Mouse (Mus musculus): ENCODE data around the gene C2cd2. TPM values are rescaled to one million over a fixed set of nuclear protein-coding genes. Genes with fewer than 3 reads are reported as not detected.
"Not testable (repeated sequence)": the region's sequence is repeated elsewhere in the genome, so short reads cannot be mapped to it uniquely, and the experiment has no call there.

The C2cd2 gene
- polyA plus RNA-seq, 1 experiment from 2014 or later: 23.8 TPM

- H3K4me1 ChIP-seq: peaks cover 13% of the 10 kb centered on the region
- WGBS: 7% methylated on average over 35 of the region's 36 CpGs
These were observed 832 bp downstream of the C2cd2 start for GRCm38 (mm10) chr16:97961381-97962150.

GRCm38 (mm10) chr16:97960348-97960747 is 2.0 kb downstream of the C2cd2 start:
- ATAC-seq (ENCODE audit: insufficient number of reproducible peaks, low FRiP score, low TSS enrichment, low read depth): no peak
- H3K9me3 ChIP-seq: no peaks in the 10 kb centered on the region
- no peak overlapping the region for H3K9ac ChIP-seq
- H3K4me3 ChIP-seq: no peak overlapping the region
- 87% methylated on average over 3 of the region's 3 CpGs for WGBS
- no peak overlapping the region for H3K4me2 ChIP-seq
- H3K4me1 ChIP-seq: peaks cover 13% of the 10 kb centered on the region
- H3K27me3 ChIP-seq: no peaks in the 10 kb centered on the region
- peaks cover 15% of the 10 kb centered on the region for H3K36me3 ChIP-seq
- H3K27ac ChIP-seq: no peak overlapping the region

More at GRCm38 (mm10) chr16:97961381-97962150, 832 bp downstream of the C2cd2 start:
- H3K4me2 ChIP-seq: peak overlapping the region; percentile 85
- H3K27ac ChIP-seq: peak overlapping the region; percentile 99
- H3K27me3 ChIP-seq: no peaks in the 10 kb centered on the region
- ATAC-seq (ENCODE audit: insufficient number of reproducible peaks, low FRiP score, low TSS enrichment, low read depth): peak; percentile 20; the same call in 1 of the 2 replicates
- peaks cover 3% of the 10 kb centered on the region; the same call in 1 of the 2 replicates for H3K36me3 ChIP-seq
- H3K9me3 ChIP-seq: no peaks in the 10 kb centered on the region
- H3K4me3 ChIP-seq: peak overlapping the region; percentile 84
- H3K9ac ChIP-seq: peak overlapping the region; percentile 91

GRCm38 (mm10) chr16:97958401-97958973 is 3.9 kb downstream of the C2cd2 start:
- Histone ChIP-seq H3K27ac (no peak overlapping the region), H3K36me3 (peaks cover 28% of the 10 kb centered on the region), H3K4me2 (no peak overlapping the region), H3K27me3 (no peaks in the 10 kb centered on the region), H3K9me3 (no peaks in the 10 kb centered on the region), H3K4me1 (peaks cover 13% of the 10 kb centered on the region), H3K9ac (no peak overlapping the region), H3K4me3 (no peak overlapping the region)
- ATAC-seq (ENCODE audit: insufficient number of reproducible peaks, low FRiP score, low TSS enrichment, low read depth): no peak

GRCm38 (mm10) chr16:97957626-97958025 is 4.8 kb downstream of the C2cd2 start:
- no peak overlapping the region for H3K4me2 ChIP-seq

GRCm38 (mm10) chr16:97956011-97956410 is 6.4 kb downstream of the C2cd2 start:
- Histone ChIP-seq H3K9me3 (no peaks in the 10 kb centered on the region), H3K4me2 (no peak overlapping the region), H3K36me3 (peaks cover 50% of the 10 kb centered on the region), H3K4me3 (no peak overlapping the region), H3K27me3 (no peaks in the 10 kb centered on the region), H3K9ac (no peak overlapping the region), H3K27ac (no peak overlapping the region), H3K4me1 (peaks cover 6% of the 10 kb centered on the region; the same call in 1 of the 2 replicates)
- whole genome bisulfite sequencing: 72% methylated on average over 2 of the region's 2 CpGs
- no peak for ATAC-seq (ENCODE audit: insufficient number of reproducible peaks, low FRiP score, low TSS enrichment, low read depth)

More at GRCm38 (mm10) chr16:97957626-97958025, 4.8 kb downstream of the C2cd2 start:
- no peaks in the 10 kb centered on the region for H3K27me3 ChIP-seq
- no peak overlapping the region for H3K4me3 ChIP-seq
- no peak overlapping the region for H3K9ac ChIP-seq
- H3K4me1 ChIP-seq: peaks cover 11% of the 10 kb centered on the region
- no peak for ATAC-seq (ENCODE audit: insufficient number of reproducible peaks, low FRiP score, low TSS enrichment, low read depth)
- H3K9me3 ChIP-seq: no peaks in the 10 kb centered on the region
- H3K36me3 ChIP-seq: peaks cover 34% of the 10 kb centered on the region
- H3K27ac ChIP-seq: no peak overlapping the region

- Histone ChIP-seq H3K9me3 (no peaks in the 10 kb centered on the region), H3K27me3 (no peaks in the 10 kb centered on the region), H3K4me3 (no peak overlapping the region), H3K4me2 (no peak overlapping the region), H3K27ac (no peak overlapping the region), H3K4me1 (no peaks in the 10 kb centered on the region), H3K9ac (no peak overlapping the region), H3K36me3 (peaks cover 72% of the 10 kb centered on the region)
- ATAC-seq (ENCODE audit: insufficient number of reproducible peaks, low FRiP score, low TSS enrichment, low read depth): no peak
- 88% methylated on average over 2 of the region's 2 CpGs for WGBS
These were observed 9.1 kb downstream of the C2cd2 start for GRCm38 (mm10) chr16:97953300-97953699.

GRCm38 (mm10) chr16:97952801-97953200 is 9.6 kb downstream of the C2cd2 start:
- H3K9ac ChIP-seq: no peak overlapping the region
- H3K4me1 ChIP-seq: no peaks in the 10 kb centered on the region
- H3K9me3 ChIP-seq: no peaks in the 10 kb centered on the region
- no peaks in the 10 kb centered on the region for H3K27me3 ChIP-seq
- peaks cover 74% of the 10 kb centered on the region for H3K36me3 ChIP-seq
- ATAC-seq (ENCODE audit: insufficient number of reproducible peaks, low FRiP score, low TSS enrichment, low read depth): no peak
- no peak overlapping the region for H3K27ac ChIP-seq
- no peak overlapping the region for H3K4me3 ChIP-seq
- H3K4me2 ChIP-seq: no peak overlapping the region
- 81% methylated on average over 9 of the region's 9 CpGs for WGBS

- ATAC-seq (ENCODE audit: insufficient number of reproducible peaks, low FRiP score, low TSS enrichment, low read depth): no peak
- 85% methylated on average over 4 of the region's 4 CpGs for WGBS
- no peaks in the 10 kb centered on the region for H3K9me3 ChIP-seq
- H3K4me2 ChIP-seq: no peak overlapping the region
- H3K27me3 ChIP-seq: no peaks in the 10 kb centered on the region
- no peak overlapping the region for H3K27ac ChIP-seq
- no peaks in the 10 kb centered on the region for H3K4me1 ChIP-seq
- peaks cover 74% of the 10 kb centered on the region for H3K36me3 ChIP-seq
- no peak overlapping the region for H3K4me3 ChIP-seq
- no peak overlapping the region for H3K9ac ChIP-seq
These were observed 10.0 kb downstream of the C2cd2 start for GRCm38 (mm10) chr16:97952371-97952770.

- no peak overlapping the region for H3K4me3 ChIP-seq
- no peak for ATAC-seq (ENCODE audit: insufficient number of reproducible peaks, low FRiP score, low TSS enrichment, low read depth)
- peaks cover 61% of the 10 kb centered on the region for H3K36me3 ChIP-seq
- no peaks in the 10 kb centered on the region for H3K9me3 ChIP-seq
- H3K4me1 ChIP-seq: no peaks in the 10 kb centered on the region
- no peak overlapping the region for H3K9ac ChIP-seq
- 94% methylated on average over 8 of the region's 8 CpGs for WGBS
- H3K27ac ChIP-seq: no peak overlapping the region
- H3K27me3 ChIP-seq: no peaks in the 10 kb centered on the region
- H3K4me2 ChIP-seq: no peak overlapping the region
These were observed 12.3 kb downstream of the C2cd2 start for GRCm38 (mm10) chr16:97950061-97950460.

- Histone ChIP-seq H3K36me3 (peaks cover 56% of the 10 kb centered on the region), H3K27me3 (no peaks in the 10 kb centered on the region), H3K4me2 (no peak overlapping the region), H3K9me3 (no peaks in the 10 kb centered on the region), H3K27ac (no peak overlapping the region), H3K4me3 (no peak overlapping the region), H3K9ac (no peak overlapping the region), H3K4me1 (no peaks in the 10 kb centered on the region)
- 84% methylated on average over 4 of the region's 4 CpGs for WGBS
- no peak for ATAC-seq (ENCODE audit: insufficient number of reproducible peaks, low FRiP score, low TSS enrichment, low read depth)
These were observed 13.6 kb downstream of the C2cd2 start for GRCm38 (mm10) chr16:97948836-97949235.

GRCm38 (mm10) chr16:97946993-97947392 is 15.4 kb downstream of the C2cd2 start:
- ATAC-seq (ENCODE audit: insufficient number of reproducible peaks, low FRiP score, low TSS enrichment, low read depth); H3K4me1 ChIP-seq; H3K9me3 ChIP-seq; H3K27ac ChIP-seq; H3K4me3 ChIP-seq; H3K4me2 ChIP-seq; H3K27me3 ChIP-seq; H3K9ac ChIP-seq: not testable (repeated sequence)
- 81% methylated on average over 2 of the region's 2 CpGs for WGBS
- peaks cover 44% of the 10 kb centered on the region for H3K36me3 ChIP-seq

GRCm38 (mm10) chr16:97941844-97942243 is 20.6 kb downstream of the C2cd2 start:
- H3K27me3 ChIP-seq: no peaks in the 10 kb centered on the region
- H3K4me2 ChIP-seq: no peak overlapping the region
- H3K36me3 ChIP-seq: peaks cover 13% of the 10 kb centered on the region; the same call in 1 of the 2 replicates
- no peaks in the 10 kb centered on the region for H3K4me1 ChIP-seq
- H3K27ac ChIP-seq: no peak overlapping the region
- H3K9me3 ChIP-seq: no peaks in the 10 kb centered on the region
- no peak overlapping the region for H3K9ac ChIP-seq
- H3K4me3 ChIP-seq: no peak overlapping the region
- no peak for ATAC-seq (ENCODE audit: insufficient number of reproducible peaks, low FRiP score, low TSS enrichment, low read depth)
